Comparison of ENCODE assay signal across 18 mouse cellular contexts in the genomic region with DNA sequence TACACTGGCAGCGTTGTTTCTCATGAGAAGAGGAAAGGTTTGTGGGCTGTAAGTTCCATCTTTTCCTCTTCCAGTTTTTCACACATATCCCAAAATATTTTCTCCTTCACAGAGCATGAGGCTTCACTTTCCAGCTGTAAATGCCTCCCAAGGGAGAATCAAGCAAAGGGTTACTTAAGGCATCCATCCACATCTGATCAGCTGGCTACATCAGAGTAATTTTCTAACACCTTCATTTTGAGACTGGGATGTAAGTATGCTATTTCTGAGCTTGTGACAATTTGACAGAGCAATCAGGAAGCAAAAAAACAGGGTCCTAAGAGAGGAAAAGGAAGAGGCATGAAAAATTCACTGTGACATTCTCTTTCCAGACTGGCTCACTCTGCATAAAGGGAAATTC.
"Had no signal": no experiment of that assay in that cellular context is flagged by ENCODE, and none has a peak within 500 bp of the region (broad histone marks: within the 10 kb centered on the region; RNA-seq: fewer than 3 reads in every experiment).

No protein-coding gene starts in this region.

- DNase-seq: lung, adult 18-20 months; lung, embryonic 14.5 days; lung, postnatal 10 days; lung, postnatal 4 days; midbrain, embryonic 14.5 days; retina, postnatal 1 day; right cerebral cortex, postnatal 25 days; right cerebral cortex, postnatal 4 days; spleen, adult 18-20 months; thymus, adult 2 months; thymus, postnatal 25 days; thymus, postnatal 4 days had no signal

- H3K4me2 ChIP-seq: lung, embryonic 14.5 days; midbrain, embryonic 12.5 days; neural tube, embryonic 13.5 days; neural tube, embryonic 15.5 days had no signal

- H3K9me3 ChIP-seq: midbrain, embryonic 10.5 days; midbrain, embryonic 12.5 days; neural tube, embryonic 13.5 days; neural tube, embryonic 15.5 days had no signal

- H3K27ac ChIP-seq: midbrain, embryonic 10.5 days; midbrain, embryonic 12.5 days; neural tube, embryonic 13.5 days; neural tube, embryonic 15.5 days had no signal

- H3K9ac ChIP-seq: lung, embryonic 14.5 days; midbrain, embryonic 12.5 days; neural tube, embryonic 13.5 days; neural tube, embryonic 15.5 days had no signal

- H3K27me3 ChIP-seq: midbrain, embryonic 12.5 days; neural tube, embryonic 13.5 days; neural tube, embryonic 15.5 days had no signal

- H3K4me1 ChIP-seq: midbrain, embryonic 10.5 days; midbrain, embryonic 12.5 days; neural tube, embryonic 13.5 days; neural tube, embryonic 15.5 days had no signal

- ATAC-seq: midbrain, embryonic 16.5 days had no signal

- H3K4me3 ChIP-seq: midbrain, embryonic 10.5 days; midbrain, embryonic 12.5 days; myocyte; neural tube, embryonic 13.5 days; neural tube, embryonic 15.5 days had no signal
